Mouse (Mus musculus) brain, embryonic 14.5 days (tissue): Measurements from ENCODE around the gene Vwde. TPM values are rescaled to one million over a fixed set of nuclear protein-coding genes. Genes with fewer than 3 reads are reported as not detected.
A peak's percentile ranks its signal among the peaks of the same experiment; 100 is the strongest.

Experiments used
- DNase-seq: peaks from one replicate; pipeline ENCODE4 v3.0.0-alpha.2; 2011; ENCODE audit warnings: low read depth
- CTCF ChIP-seq: fragments of 200-500 bp; IDR thresholded peaks from 2 replicates; pipeline ENCODE4 v1.5.1; 2012; ENCODE audit warnings: inconsistent platforms, mild to moderate bottlenecking, moderate library complexity, borderline replicate concordance; ENCODE audit not compliant: insufficient read depth, insufficient read length; ENCODE audit errors: extremely low read depth
- POLR2A ChIP-seq: fragments of 200-500 bp; IDR thresholded peaks from 2 replicates; pipeline ENCODE4 v1.6.1; 2012; ENCODE audit warnings: mild to moderate bottlenecking, inconsistent platforms, borderline replicate concordance; ENCODE audit not compliant: poor library complexity, insufficient read depth, insufficient read length, severe bottlenecking; ENCODE audit errors: extremely low read depth
- polyA plus RNA-seq: library from polyadenylated mRNA; depleted of rRNA; stranded (reverse); fragments of >200 nt; gene quantifications from 2 replicates; pipeline ENCODE4 v1.2.3, GENCODE M21; 2012; rRNA removed

Vwde gene
- 0.06 and 0.19 TPM in 2 replicates for polyA plus RNA-seq

DNA sequence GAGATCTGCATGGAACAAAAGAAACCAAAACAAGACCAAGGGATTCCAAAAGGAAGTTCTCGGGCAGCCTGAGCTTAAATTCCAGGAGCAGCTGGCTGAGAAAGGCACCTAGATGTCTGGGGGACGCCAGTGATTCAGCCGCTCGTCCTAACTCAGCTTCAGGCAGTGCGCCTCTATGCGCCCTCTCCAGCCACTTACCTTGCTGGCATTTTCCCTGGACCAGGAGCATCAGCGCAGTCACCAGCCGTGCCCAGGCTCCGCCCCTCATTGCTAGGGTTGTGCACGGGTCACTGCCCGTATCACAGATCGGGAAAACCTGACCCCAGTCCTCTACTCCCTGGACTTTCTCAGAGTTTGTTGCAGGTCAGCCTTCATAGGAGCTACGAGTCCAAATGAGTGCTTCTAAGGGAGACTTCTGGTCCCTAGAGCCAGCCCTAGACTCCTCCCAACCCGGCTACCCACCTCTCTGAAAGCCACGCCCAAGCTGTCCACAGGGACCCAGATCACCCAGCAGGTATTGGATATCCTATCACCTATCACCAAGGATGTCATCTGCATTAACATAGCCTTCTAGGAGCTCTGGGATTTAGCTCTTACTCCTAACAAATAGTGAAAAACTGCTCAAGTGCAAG lies at the start of gene Vwde:
TSS of gene Vwde (minus strand) at position 370 of the 632 bp plus-strand sequence.
- TF ChIP-seq POLR2A (no peak), CTCF (no peak)
- peak; percentile 6 for DNase-seq

- no peak for DNase-seq
- TF ChIP-seq POLR2A (no peak), CTCF (no peak)
Observed at GRCm38 (mm10) chr6:13255341-13255740, 30.6 kb upstream of the Vwde start.

GRCm38 (mm10) chr6:13248317-13248969 lies 23.7 kb upstream of the Vwde start:
- DNase-seq: peak; percentile 43

GRCm38 (mm10) chr6:13206157-13206556 lies 18.6 kb downstream of the Vwde start:
- TF ChIP-seq POLR2A: no peak
- TF ChIP-seq CTCF: no peak
- DNase-seq: peak; percentile 13

More at GRCm38 (mm10) chr6:13248317-13248969, 23.7 kb upstream of the Vwde start:
- no peak for TF ChIP-seq POLR2A
- no peak for TF ChIP-seq CTCF

DNA sequence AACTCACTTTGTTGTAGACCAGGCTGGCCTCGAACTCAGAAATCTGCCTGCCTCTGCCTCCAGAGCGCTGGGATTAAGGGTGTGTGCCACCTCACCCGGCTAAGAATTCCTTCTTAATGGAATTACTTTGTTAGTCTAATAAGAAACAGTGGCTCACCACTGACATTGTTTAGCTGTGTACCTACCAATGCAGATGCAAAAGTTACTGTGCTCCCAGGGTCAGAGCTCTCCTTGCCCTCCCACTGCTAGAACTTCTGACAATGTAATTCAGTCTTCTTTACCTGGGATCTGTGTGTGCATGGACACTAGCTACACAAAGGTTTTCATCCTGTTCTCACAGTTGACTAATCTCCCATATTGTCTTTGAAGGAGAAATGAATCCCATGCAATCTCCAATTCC lies 27.3 kb downstream of the Vwde start:
- no peak for DNase-seq
- no peak for TF ChIP-seq POLR2A
- TF ChIP-seq CTCF: no peak

DNA sequence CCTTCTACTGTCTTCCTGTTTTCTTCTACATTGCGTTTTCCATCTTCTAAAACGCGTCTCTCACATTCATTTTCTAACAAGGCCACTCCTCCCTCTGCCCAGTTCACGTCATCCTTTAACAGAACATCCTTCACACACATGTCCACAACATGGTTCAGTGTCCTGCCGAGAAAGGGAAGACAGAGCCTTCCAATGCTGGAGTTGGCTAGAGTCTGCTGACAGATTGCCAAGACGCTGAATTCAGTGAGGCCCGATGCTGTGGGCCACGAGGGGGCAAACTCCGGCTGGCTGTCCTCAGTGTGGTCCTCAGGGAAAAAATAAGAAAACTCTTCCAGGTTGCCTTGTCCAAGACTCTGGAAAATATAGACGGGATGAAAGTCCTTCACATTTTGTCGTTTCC lies 37.9 kb downstream of the Vwde start:
- DNase-seq: no peak
- TF ChIP-seq POLR2A (no peak), CTCF (no peak)

DNA sequence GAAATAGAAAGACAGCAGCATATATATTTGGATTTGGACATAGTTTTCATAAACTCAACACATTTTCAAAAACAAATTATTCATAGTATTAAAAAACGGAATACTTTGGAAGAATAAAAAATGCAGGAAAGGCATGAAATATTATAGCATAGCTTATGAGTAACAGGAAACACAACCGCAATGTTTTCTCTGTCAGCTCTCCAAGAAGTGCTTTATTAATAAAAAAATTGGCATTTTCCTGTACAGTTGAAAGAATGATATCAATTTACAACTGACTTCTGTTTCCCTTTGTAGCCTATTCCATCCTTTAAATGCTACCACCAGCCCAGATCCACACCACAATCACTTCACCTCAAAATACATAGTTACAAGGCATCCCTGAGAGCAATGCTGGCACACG lies 44.7 kb downstream of the Vwde start:
- TF ChIP-seq CTCF: no peak
- TF ChIP-seq POLR2A: no peak
- no peak for DNase-seq

DNA sequence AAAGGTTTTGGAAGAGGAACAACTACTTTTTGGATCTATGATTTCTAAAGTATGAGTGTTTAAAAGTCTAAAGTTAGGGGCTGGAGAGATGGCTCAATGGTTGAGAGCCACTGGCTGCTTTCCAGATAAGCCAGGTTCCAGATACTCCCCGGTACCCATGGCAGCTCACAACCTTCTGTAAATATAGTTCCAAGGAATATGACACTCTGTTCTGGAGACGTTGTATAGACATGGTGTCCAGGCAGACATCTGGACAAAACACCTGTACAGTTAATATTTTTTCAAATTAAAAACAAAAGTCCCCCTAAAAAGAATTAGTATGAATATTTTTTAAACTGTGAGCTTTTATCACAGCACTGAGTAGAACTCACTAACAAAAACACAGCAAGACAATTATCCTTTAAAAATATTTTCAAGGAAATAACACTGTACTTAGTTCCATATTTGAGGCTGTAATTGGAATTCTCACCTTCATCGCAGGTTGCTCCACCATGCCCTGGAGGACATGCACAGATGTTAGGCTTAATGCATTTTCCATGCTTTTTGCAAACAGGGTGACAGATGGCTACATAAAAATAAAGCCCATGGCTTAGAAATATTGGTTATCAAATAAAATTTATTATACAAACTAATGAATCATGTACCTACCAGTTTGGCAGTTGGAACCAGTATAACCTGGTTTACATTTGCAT lies 55.2 kb downstream of the Vwde start:
- DNase-seq: peak; percentile 9
- TF ChIP-seq POLR2A (no peak), CTCF (no peak)

DNA sequence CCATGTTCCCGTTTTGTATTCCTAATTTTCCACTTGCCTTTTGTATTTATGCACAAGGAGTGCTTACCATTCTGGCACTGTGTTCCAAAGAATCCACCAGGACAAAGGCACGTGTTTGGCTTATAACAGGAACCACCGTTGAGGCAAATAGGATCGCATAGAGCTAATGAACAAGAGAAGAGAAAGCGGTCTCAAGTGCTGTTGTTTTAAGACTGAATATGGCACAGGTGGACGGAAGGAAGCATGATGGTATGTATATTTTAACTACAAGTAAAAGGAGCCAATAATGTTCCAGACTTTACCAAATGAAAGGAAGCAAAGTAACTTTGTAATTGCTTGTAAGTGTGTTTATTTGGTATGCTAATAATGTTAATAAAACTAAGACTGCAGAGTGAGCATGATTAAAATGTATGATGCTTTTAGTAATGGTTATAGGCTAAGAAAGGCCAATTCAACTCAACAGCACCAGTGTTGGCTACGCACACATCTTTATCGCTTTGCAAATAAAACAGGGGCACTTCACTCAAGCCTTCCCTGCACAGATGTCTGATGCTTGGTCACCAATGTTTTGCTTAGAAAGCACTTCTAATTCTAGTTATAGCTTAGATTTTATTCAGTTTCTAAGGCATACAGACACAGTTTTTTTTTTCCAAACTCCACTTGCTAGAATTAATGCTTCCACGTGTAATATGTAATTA lies 58.4 kb downstream of the Vwde start:
- peak; percentile 38 for DNase-seq
- TF ChIP-seq POLR2A (no peak), CTCF (no peak)

DNA sequence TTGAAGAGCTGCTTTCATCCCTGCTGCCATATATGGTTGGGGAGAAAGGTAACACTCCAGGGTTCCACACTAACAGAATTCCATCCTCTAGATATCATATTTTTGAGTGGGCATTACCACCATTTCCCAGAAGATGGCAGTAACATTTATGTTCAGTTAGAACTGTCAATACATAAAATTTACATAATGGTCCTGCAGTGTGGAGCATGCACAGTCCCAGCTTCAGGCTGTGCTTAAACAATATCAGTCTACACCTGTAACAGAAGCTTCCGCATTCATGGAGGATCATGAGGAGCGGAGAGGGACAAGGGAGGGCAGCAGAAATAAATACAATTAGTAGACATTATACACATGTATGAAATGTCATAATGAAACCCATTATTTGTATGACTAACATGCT lies 65.3 kb downstream of the Vwde start:
- TF ChIP-seq CTCF (no peak), POLR2A (no peak)
- peak; percentile 61 for DNase-seq
